Mouse (Mus musculus) mouse embryonic stem cell (cell line): ENCODE results near the gene Nanos1.

ENCODE experiments used
- in situ Hi-C, 2 experiments: fragments of 300-500 bp; cut with MboI; formaldehyde crosslinking; loops; 1 replicate in 1 of 2; 3 replicates in 1 of 2; pipeline ENCODE4 v1.14.3; 2019 to 2020; ENCODE audit warnings: low sequenced_read_pairs in 2 of 2, low pct_unique_long_range_greater_than_20kb in 1 of 2, mixed read lengths in 1 of 2; ENCODE audit not compliant: unreplicated experiment in 1 of 2

The Nanos1 gene

GRCm38 (mm10) chr19:60755438-60756191 is at the start of gene Nanos1:
TSS of gene Nanos1 (plus strand) at chr19:60755987.
- in situ Hi-C loops, result no loop called here

- in situ Hi-C loops, result no loop called here
Measured at GRCm38 (mm10) chr19:60709193-60709900, 46.4 kb upstream of the Nanos1 start.

- in situ Hi-C loops, result no loop called here
Measured at GRCm38 (mm10) chr19:60710196-60710595, 45.6 kb upstream of the Nanos1 start.

GRCm38 (mm10) chr19:60712577-60712976 is 43.2 kb upstream of the Nanos1 start:
- in situ Hi-C loops, result no loop called here

GRCm38 (mm10) chr19:60716381-60716780 is 39.4 kb upstream of the Nanos1 start:
- in situ Hi-C loops, result no loop called here

- in situ Hi-C loops, result no loop called here
Measured at GRCm38 (mm10) chr19:60730281-60730852, 25.4 kb upstream of the Nanos1 start.

- in situ Hi-C loops, result no loop called here
Measured at GRCm38 (mm10) chr19:60731299-60731698, 24.5 kb upstream of the Nanos1 start.

- in situ Hi-C loops, result no loop called here
Measured at GRCm38 (mm10) chr19:60731966-60732365, 23.8 kb upstream of the Nanos1 start.

GRCm38 (mm10) chr19:60740560-60740959 is 15.2 kb upstream of the Nanos1 start:
- in situ Hi-C loops, result no loop called here

GRCm38 (mm10) chr19:60743767-60744547 is 11.8 kb upstream of the Nanos1 start:
- in situ Hi-C loops, result no loop called here

GRCm38 (mm10) chr19:60747801-60748200 is 8.0 kb upstream of the Nanos1 start:
- in situ Hi-C loops, result no loop called here

- in situ Hi-C loops, result no loop called here
Measured at GRCm38 (mm10) chr19:60756192-60757098, 658 bp downstream of the Nanos1 start.

- in situ Hi-C loops, result no loop called here
Measured at GRCm38 (mm10) chr19:60757099-60757785, 1.5 kb downstream of the Nanos1 start.

GRCm38 (mm10) chr19:60758896-60759835 is 3.4 kb downstream of the Nanos1 start:
- in situ Hi-C loops, result no loop called here

- in situ Hi-C loops, result no loop called here
Measured at GRCm38 (mm10) chr19:60773366-60773765, 17.6 kb downstream of the Nanos1 start.

- in situ Hi-C loops, result no loop called here
Measured at GRCm38 (mm10) chr19:60782034-60782433, 26.2 kb downstream of the Nanos1 start.
